Mouse (Mus musculus) B cell, adult 67 days (primary cell): ENCODE data around the gene Gldn. TPM values are rescaled to one million over a fixed set of nuclear protein-coding genes. Genes with fewer than 3 reads are reported as not detected.

Experiments used
- total RNA-seq, 2 experiments: library from RNA; stranded (reverse); gene quantifications; 4 replicates each; pipeline ENCODE4 v1.2.4; 2023

The Gldn gene
- total RNA-seq: not detected

GRCm38 (mm10) chr9:54286331-54286987 is at the start of gene Gldn:
Gene Gldn (plus strand): TSS chr9:54286486.

GRCm38 (mm10) chr9:54268010-54268409 is 18.3 kb upstream of the Gldn start, which contains the start of gene Cyp19a1:
Gene Cyp19a1 (minus strand): TSS chr9:54268110.

Other genes starting within 250 kb of the Gldn start
- not detected for gene Tnfaip8l3, start 218.1 kb upstream of the Gldn start, total RNA-seq
- not detected for gene Cyp19a1, start 18.4 kb upstream of the Gldn start, total RNA-seq
- under 1 TPM; 0.33 to 0.52 TPM for gene Dmxl2, start 215.1 kb downstream of the Gldn start, total RNA-seq